Mouse (Mus musculus) T-helper 17 cell (primary cell): ENCODE measurements around the gene Gm5930.
"Not testable (repeated sequence)": the region's sequence is repeated elsewhere in the genome, so short reads cannot be mapped to it uniquely, and the experiment has no call there.

Experiments
- in situ Hi-C, 2 experiments: fragments of 300-600 bp; cut with MboI, MseI; formaldehyde crosslinking; loops; 1 replicate in 1 of 2; 2 replicates in 1 of 2; pipeline ENCODE4 v1.15.1; 2025; ENCODE audit warnings: high pct_unique_total_duplicates in 2 of 2

Gene Gm5930

GRCm38 (mm10) chr14:44338484-44338883, at the start of gene Gm5930:
Gm5930 (minus strand) TSS chr14:44338584.
- in situ Hi-C loops, result loop anchor here in 1 of 2 experiments (5.0 kb wide), 1 partner anchor 74 kb away; the partner anchor contains the start of gene Gm3371

- in situ Hi-C loops, result loop anchor here in 1 of 2 experiments (5.0 kb wide), 3 partner anchors 72 to 238 kb away; no protein-coding TSS in a partner anchor
Measured at GRCm38 (mm10) chr14:44384233-44384632, 45.8 kb upstream of the Gm5930 start.

GRCm38 (mm10) chr14:44365057-44365456, 26.7 kb upstream of the Gm5930 start, which contains the start of gene Gm8229:
Gm8229 (plus strand) TSS chr14:44365357.
- in situ Hi-C loops, result not testable (repeated sequence)

- in situ Hi-C loops, result loop anchor here in 1 of 2 experiments (5.0 kb wide), 1 partner anchor 70 kb away; the partner anchor contains the start of gene Gm8232
Measured at GRCm38 (mm10) chr14:44362301-44362700, 23.9 kb upstream of the Gm5930 start.

- in situ Hi-C loops, result loop anchor here in 1 of 2 experiments (5.0 kb wide), 1 partner anchor 71 kb away; the partner anchor contains the start of gene Gm8232
Measured at GRCm38 (mm10) chr14:44361416-44361815, 23.0 kb upstream of the Gm5930 start.

GRCm38 (mm10) chr14:44312049-44312448, 26.3 kb downstream of the Gm5930 start:
- in situ Hi-C loops, result loop anchor here in 1 of 2 experiments (5.0 kb wide), 1 partner anchor 70 kb away; no protein-coding TSS in a partner anchor

GRCm38 (mm10) chr14:44285280-44285679, 53.1 kb downstream of the Gm5930 start, which contains the start of gene Gm8220:
Gm8220 (plus strand) TSS chr14:44285580.
- in situ Hi-C loops, result not testable (repeated sequence)
